Mouse (Mus musculus): ENCODE measurements around the gene Btbd3.

The Btbd3 gene

DNA sequence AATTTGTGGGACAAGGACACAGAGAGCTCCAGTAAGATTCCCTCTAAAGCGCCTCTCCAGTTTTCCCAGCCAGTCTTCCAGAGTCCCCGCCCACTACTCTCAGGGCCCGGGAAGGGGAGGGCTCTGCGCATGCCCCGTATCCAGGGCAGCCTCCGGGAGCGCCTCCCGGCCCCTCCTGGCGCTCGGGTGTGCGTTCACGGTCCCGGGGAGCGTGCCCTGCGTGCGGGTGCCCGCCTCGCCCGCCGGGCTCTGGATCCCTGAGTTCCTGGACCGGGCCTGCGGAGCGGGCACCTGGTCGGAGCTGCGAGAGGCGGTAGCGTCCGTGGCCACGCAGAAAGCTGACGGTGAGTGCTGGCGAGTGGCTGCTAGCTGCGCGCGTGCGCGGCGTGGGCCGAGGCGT is at the start of gene Btbd3:
Gene Btbd3 (plus strand): TSS at position 155 of the 400 bp plus-strand sequence.
- DNase-seq (ENCODE audit: low read depth, low spot score): peak; percentile 86

DNA sequence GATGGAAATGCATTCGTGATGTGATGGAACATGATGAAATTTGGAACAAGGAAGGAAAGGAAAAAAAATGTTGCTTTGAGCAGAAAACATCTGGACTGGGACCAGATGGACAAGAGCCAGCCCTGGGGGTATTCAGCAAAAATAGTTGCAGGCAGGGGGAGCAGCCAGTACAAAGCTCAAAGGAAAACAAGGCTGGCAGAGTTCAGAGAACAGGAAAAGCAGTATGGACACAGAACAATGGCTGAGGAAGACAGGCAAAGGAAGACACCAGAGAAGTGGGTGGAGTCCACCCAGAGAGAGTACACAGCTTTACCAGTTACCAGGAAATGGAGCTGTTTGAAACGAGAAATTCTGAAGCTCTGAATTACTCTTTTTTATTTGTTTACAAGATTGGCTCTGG is 40.8 kb upstream of the Btbd3 start:
- DNase-seq (ENCODE audit: low read depth, low spot score): no peak

DNA sequence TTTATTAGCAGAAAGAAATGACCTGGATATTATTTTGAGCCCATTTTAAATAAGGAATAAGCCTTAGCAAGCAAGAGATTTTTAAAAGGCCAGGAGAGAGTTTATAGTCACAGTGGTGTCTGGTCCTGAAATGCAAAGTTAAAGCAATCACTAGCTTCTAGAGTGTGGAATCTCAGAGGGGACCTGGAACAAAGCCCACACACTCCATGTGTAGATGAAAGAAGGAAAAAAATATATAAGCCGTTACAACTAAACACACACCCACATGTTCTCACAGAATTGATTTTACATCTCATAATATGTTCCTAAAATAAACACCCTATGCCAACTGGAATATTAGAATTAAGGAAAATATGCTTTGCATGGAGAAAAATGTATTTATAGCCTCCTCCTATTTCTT is 36.1 kb upstream of the Btbd3 start:
- no peak for DNase-seq (ENCODE audit: low read depth, low spot score)

DNA sequence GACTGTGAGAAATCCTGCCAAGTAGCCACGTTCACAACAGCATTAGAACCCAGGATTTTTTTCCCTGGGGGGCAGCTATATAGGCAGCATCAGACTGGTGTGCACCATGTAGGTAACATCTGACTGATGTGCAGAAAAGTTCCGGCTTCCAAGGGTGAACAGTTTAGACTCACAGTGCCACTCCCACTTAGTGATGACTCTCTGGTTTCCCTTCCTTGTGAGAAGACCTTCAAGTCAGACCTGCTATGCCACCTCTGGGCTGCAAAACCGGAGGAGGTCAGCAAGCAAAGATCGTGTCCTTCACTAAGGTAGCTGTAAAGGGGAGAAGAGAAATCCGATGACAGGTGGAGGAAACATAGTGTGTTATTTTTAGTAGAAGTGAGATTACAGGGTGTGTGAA is 24.1 kb upstream of the Btbd3 start:
- DNase-seq (ENCODE audit: low read depth, low spot score): no peak

DNA sequence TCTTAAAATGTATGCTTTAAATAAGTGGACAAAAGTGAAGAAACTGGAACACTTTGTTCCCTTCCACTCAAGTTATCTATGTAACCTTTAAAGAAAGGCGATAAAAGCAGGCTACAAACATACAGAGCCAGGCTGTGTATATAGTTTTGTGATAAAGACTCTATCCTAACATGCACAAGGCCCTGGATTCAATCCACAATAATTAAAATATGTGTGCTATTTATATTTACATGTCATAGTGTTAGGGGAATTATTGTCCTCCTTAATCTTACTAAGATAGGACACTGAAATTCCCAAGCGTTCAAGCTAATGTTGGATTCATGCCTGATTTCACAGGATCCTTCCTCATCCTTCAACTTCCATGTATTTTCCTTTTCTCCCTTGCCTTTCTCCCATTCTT is 20.2 kb upstream of the Btbd3 start:
- no peak for DNase-seq (ENCODE audit: low read depth, low spot score)

DNA sequence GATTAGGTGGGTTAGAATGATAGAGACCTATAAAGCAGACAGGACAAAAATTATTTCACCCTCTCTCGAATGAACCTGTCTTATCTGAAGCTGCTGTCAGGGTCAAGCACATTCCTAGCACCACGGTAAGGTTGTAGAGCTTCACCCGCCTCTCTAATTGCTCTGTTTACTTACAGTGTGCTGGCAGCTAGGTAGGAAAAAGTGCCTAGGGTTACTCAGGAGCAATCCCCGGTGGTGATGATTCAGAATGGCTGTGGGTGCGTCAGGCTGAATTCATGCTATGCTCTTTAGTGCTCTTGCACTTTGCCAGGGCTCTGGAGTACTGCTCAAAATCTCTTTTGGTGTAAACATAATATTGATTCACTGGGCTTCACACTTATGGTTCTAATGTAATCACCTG is 13.9 kb upstream of the Btbd3 start:
- DNase-seq (ENCODE audit: low read depth, low spot score): no peak

DNA sequence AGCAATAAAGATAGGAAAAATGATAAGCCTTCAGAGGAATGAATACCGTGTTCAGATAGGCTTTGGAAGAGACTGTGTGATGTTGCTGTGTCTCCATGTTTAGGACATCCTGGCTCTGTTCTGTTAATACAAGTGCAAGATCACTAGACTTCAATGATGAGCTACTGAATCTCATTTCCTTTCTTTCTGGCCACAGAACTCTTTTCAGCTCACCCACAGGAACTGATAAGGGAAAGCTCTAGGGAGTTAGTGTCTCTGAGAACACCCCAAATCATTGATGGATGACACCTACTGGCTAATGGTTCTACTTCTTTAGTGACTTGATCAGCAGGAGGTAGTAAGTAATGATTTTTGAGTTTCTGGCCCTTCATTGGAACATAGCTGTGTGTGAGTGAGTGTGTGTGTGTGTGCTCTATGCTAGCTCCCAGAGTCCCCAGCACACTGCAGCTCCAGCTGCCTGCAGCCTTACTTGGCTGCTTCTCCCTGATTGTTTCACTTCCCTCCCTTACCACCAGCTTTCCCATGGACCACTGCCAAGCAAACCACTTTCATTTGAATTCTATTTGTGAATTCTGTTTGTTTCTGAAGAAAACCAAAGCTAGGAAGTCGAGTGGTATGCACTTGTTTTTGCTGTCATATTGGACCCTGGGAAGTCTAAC is 10.6 kb upstream of the Btbd3 start:
- DNase-seq (ENCODE audit: low read depth, low spot score): no peak

DNA sequence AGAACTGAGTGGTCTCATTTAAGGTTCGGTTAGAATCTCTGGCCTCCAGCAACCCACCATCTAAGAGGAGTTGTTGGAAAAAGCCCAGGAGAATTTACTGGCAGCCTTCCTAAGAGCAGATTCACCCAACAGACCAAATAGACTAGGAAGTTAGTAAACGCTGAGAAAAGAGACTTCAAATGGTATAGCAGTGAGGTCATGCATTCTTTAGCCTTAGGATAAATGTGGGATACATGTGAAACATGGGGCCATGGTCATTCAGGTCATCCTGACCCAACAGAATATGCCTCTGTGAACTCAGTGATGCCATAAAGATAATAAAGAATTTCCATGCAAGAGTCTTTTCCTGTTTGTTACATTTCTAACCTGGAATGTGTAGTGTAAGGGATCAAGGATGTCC is 8.4 kb upstream of the Btbd3 start:
- no peak for DNase-seq (ENCODE audit: low read depth, low spot score)

DNA sequence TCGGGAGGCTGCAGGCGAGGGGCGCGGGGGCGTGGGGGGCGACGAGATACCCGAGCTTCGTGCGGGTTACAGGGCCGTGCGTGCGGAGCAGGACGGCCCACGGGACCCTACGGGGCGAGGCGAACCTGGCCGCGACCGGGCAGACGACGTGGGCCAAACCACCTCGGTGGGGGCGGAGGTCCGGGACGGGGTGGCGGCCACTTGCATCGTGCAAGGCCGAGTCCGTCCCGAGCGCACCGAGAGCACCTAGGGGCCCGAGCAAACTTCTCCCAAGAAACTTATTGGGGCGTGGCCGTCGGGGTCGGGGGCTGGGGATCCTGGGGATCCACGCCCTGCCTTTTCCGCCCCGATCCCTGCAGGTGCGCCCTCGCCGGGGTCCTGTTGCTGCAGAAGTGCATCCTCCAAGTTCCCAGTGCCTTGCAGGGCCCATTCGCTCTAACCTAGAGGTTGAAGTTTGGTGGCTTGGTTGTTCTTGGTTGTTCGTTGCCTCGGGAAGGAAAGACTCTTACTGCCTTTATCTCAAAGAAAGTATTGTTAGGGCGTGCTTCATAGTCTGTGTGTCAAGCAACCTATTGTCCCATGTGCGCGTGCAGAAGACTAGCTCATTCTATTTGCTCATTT is 596 bp downstream of the Btbd3 start:
- DNase-seq (ENCODE audit: low read depth, low spot score): peak; percentile 17

DNA sequence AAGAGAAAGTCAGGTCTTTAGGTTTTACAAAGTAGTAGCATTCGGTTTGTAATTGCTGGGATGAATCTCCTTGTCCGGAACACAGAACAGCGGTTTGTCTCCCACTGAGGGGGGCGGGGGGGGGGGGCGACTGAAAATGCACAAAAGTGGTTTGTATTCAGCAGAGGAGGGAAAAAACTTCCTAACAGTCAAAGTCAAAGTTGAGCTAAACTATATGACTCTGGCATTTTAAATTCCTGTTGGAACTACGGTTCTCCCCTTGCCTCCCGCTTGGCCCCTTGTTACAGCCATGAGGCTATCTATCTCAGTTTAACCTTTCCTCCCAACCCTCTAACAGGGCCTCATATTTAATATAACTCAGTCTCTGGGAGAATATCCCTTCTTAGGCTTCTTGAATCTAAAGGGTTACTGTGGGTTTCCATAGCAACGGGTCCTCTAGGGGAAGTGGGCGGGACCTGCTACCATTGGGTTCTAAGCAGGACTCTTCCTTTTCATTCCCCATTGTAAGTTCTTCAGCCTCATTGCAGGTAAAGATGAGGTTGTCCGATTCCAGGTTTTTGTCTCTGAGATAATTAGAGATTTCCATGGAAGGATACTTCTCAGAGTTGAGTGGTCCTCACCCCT is 1.4 kb downstream of the Btbd3 start:
- DNase-seq (ENCODE audit: low read depth, low spot score): peak; percentile 70

DNA sequence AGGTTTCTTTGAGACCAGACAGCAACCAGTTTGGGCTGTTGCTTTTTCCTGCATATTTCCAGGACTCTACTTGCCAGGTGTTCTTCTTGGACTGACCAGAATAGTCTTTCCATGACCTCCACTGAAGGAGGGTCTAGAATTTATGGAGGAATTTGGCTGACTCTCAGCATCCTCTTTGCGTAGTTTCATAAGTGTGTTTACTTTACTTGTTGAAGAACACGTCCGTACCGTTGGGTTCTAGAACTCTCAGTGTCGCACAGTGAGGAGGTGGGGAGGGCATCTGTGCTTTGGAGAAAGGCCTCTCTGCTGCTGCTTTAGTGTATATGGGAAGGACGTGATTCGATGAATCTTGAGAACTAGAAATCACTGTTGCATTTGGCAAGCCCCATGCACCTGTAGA is 4.8 kb downstream of the Btbd3 start:
- DNase-seq (ENCODE audit: low read depth, low spot score): no peak

DNA sequence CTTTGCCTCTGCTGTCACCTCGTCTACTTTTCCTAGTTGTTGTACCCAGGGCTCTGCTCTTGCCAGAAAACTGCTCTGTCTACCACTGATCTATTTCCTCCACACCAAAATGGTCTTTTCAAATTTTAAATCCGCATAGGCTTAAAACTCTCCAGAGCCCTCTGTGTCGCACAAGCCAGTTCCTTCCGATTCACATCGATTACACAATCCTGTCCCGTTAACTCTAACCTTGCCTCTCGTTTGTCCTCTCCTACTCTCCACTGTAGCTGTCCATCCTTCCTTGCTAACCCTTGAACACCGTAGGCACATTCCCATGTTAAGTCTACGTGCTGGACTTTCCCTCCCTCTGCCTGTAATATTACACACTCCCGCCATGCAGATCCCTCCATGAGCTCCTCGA is 6.5 kb downstream of the Btbd3 start:
- DNase-seq (ENCODE audit: low read depth, low spot score): no peak

DNA sequence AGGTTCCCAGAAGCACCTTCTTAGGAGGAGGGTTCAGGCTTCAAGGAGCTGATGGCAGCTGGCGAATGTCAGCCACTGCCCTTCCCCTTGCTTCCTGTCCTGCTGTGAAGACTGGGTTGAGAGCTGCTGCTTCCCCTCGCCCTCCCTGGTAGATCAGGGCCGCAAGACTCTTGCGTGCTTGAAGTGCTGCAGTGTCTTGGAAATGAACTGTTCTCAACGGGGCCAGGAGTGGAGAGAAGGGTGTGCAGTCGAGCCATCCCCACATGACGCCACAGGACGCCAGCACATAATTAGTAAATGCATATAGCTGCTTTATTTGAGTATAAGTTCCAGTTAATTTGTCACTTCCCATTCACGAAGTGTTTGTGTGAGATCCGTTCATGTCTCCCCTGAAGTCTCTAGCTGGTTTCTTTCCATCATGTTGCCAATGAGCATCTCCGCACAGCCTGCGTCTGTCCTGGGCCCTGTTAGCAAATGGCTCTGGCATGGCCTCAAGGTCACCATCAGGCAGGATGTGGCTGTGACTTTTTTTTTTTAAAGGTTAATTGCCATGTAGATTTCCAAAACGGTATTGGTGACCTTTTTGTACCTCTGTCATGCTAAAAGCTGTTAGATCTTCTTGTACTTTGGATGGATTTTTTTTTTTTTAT is 9.1 kb downstream of the Btbd3 start:
- peak; percentile 26 for DNase-seq (ENCODE audit: low read depth, low spot score)

DNA sequence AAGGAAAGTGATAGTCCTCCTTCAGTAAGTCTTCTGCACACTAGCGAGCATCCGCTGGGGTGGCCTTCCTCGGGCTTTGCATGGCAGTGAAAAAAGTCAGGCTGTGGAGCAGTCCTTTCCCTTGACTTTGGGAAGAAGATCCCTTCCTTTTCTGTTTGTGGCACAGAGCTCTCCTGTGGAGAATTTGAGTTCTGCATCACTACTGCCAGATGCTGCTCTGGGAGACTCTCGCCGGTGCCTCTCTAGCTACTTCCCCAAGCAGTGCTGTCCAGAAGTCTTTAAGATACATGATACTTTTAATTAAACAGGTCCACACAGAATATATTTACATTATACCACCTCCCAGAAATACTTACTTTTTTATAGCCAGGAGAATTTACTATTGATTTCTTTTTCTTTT is 10.3 kb downstream of the Btbd3 start:
- DNase-seq (ENCODE audit: low read depth, low spot score): no peak

DNA sequence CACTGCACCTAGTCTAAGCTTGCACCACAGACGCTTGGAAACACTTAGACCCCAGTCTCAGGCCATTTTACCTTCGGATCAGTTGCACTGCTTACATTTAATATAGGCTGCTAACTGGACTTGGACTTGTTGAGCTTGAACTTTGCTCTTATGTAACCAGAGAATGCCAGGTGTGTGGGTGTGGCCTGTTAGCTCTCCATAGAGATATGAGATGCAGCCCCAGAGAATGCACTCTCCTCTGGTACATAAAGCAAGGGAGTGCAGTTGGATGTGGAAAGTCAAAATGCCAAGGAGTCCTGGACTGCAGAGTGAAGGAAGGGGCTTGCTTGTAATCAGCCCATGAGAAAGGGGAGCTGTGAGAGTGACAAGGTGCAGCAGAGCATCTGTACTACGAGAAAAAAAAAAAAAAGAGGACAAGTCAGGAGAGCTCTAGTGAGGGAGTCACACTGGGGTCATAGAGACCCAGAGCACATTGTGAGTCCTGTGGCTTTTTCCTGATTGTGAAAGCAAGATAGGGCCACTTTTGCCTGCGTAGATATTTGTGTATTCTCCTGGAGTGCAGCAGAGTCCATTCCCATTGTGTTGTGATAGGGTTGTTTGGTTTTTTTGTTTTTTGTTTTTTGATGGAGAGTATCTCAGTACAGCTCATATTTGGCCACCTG is 11.6 kb downstream of the Btbd3 start:
- DNase-seq (ENCODE audit: low read depth, low spot score): no peak

DNA sequence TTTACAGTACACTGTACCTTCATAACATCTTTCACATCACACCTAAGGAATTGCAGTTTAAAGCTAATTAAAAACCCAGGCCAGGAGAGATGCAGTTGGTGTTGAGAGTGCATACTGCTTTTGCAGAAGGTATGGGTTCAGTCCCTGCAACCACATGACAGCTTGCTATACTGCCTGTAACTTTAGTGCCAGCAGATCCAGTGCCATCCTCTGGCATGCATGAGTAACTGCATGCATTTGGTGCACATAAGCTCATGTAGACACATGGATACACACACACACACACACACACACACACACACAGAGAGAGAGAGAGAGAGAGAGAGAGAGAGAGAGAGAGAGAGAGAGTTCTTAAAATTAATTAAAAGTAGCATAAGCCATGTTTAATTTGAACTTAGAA is 13.0 kb downstream of the Btbd3 start:
- DNase-seq (ENCODE audit: low read depth, low spot score): no peak

DNA sequence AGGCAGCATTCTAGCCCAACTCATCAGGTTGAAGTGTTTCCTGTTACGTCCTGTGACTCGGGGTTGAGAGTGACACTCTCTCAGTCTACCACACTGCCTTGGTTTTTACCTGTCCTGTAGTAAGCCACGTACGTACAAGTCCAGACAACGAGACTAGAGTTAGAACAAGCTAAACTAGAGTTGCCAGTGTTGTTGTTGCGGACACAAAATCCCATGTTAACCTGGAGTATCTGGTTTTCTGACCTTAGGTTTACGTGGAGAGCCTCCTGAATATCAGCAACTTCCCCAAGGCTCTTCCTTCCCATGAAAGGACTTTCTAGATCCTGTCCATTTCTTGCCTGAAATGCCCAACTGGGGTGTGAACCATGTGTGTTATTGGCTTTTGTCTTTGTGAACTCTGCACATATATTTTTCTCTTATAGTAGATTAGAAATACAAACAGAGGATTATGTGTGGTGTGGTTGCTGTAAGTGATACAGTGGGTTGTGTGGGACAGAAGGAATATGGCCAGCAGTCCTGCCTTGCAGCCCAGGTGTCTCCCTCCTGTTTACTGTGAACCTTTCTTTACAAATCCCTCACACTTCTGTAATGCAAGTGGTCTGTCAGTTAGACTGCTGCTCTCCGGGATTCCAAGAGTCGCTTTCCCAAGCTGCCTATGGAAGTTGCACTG is 17.2 kb downstream of the Btbd3 start:
- DNase-seq (ENCODE audit: low read depth, low spot score): no peak

DNA sequence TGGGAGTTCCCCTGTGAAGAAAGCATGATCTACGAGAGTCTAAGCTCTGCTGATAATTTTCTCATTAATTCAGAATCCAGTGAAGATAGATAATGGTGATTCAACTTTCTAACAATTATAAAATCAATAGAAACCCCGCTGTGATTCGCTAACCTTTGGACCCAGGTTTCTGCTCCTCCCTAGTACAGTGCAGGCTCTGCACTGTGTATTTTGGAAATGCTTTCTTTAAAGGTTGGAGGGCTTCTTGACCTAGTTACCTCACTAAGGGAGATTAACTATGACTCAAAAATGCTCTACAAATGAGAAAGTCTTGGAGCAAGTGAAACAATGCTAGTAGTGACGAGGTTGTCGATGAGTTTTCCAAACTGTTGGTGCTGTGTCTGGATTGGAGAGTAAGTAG is 17.7 kb downstream of the Btbd3 start:
- DNase-seq (ENCODE audit: low read depth, low spot score): no peak

DNA sequence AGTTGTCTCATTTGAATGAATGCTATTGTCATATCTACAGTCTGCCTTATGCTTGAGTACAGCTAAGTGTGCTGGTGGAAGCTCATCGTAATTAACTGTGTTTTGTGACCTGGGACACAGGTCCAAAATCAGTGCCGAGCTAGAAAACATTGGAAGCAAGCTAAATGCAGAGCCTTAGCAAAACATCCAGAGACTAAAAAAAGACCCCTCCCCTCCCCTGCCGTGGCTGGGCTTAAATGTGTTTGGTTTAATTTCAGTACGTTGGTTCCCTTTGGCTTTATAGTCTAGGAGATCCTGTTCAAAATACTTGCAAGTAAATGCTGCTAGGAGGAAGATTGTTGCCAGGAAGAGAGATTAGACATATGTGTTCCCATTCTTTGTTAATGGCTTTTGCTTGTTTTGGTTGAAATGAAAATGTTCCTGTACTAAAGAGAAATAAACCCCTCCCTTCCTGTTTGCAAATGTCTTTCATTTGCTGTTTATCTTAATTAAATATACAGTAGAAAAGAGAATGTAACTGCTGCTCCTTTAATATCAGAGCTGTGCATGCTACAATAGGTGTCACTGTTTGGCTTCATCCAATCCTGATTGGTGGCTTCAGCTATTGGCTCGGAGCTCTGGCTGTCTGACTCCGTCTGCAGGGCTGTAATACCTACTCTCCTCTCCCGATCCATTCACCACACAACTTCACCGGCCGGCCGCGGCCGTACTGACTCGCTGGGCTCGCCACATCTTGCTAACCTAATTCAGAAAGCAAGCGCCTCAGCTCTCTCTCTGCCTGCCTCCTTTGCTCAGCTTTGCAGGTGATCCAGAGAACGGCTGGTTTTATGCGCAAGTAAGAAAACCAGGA is 21.7 kb downstream of the Btbd3 start:
- peak; percentile 22 for DNase-seq (ENCODE audit: low read depth, low spot score)

DNA sequence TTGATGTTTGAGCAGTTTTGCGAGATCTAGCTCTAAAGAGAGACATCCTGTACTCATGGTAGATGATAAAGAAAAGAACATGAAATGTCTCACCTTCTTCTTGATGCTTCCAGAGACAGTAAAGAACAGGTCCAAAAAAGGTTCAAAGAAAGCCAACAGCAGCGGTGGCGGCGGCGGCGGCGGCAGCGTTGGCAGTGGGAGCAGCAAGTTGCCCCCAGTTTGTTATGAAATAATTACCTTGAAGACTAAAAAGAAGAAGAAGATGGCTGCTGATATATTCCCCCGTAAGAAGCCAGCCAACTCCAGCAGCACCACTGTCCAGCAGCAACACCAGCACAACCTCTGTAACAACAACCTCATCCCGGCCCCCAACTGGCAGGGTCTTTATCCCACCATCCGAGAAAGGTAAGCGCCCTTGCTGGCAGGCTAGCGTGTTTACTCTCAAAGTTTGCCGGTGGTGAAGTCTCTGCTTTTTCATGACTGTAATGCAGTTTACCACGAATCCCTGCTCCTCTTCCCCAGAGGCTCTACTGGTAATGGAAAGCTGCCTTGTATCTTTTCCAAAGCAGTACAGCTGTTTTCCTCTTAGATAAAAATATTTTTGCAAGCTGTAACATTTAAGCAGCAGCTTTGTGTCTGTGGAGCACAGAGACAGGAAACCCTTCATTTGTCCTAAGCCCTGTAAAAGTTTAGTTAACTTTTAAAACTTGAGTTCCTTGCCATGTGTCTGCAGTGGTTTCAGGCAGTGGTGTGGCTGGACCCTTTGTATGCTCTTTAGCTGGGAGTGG is 22.7 kb downstream of the Btbd3 start:
- DNase-seq (ENCODE audit: low read depth, low spot score): no peak

Measured in embryo, embryonic 11.5 days (tissue).